ENCODE assay signal across 17 mouse cellular contexts in the genomic region with DNA sequence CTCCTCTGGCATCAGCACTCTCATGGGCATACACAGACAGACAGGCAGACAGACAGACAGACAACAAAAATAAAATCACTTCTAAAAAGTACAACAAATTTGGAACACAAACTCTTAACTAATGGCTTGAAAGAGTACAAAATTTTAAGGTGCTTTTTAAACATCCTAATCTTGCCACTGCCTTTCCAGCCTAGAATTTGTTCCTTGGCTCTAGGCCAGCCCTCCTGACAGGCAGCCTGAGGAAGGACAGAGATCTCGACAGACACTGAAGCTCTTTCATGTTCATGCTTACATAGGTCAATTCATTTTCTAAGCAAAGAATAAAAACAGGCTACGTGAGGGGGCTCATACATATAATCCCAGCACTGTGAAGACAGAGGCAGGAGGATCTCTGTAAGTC. TPM values are rescaled to one million over a fixed set of nuclear protein-coding genes. Genes with fewer than 3 reads are reported as not detected.
"Had no signal": no experiment of that assay in that cellular context is flagged by ENCODE, and none has a peak within 500 bp of the region (broad histone marks: within the 10 kb centered on the region; RNA-seq: fewer than 3 reads in every experiment).

No protein-coding gene starts in this region.

- H3K27ac ChIP-seq: kidney, embryonic 15.5 days; left cerebral cortex, adult 2 months; limb, embryonic 12.5 days; liver, embryonic 15.5 days; lung, embryonic 15.5 days; midbrain, embryonic 12.5 days; neural tube, embryonic 13.5 days had no signal

- H3K27me3 ChIP-seq: kidney, embryonic 15.5 days; limb, embryonic 12.5 days; liver, embryonic 15.5 days; lung, embryonic 15.5 days; midbrain, embryonic 12.5 days; neural tube, embryonic 13.5 days had no signal

- H3K36me3 ChIP-seq: liver, embryonic 15.5 days; lung, embryonic 15.5 days had no signal

- H3K9me3 ChIP-seq: kidney, embryonic 15.5 days; limb, embryonic 12.5 days; liver, embryonic 15.5 days; lung, embryonic 15.5 days; midbrain, embryonic 12.5 days; neural tube, embryonic 13.5 days had no signal

- DNase-seq: liver; lung, postnatal 14 days; right cerebral cortex, adult 18-20 months; right cerebral cortex, postnatal 25 days; thymus, postnatal 36 days had no signal

- H3K4me1 ChIP-seq: kidney, embryonic 15.5 days; limb, embryonic 12.5 days; lung, embryonic 15.5 days; midbrain, embryonic 12.5 days; neural tube, embryonic 13.5 days had no signal

- H3K4me3 ChIP-seq: kidney, embryonic 15.5 days; left cerebral cortex, adult 2 months; limb, embryonic 12.5 days; liver, embryonic 15.5 days; lung, embryonic 15.5 days; midbrain, embryonic 12.5 days; neural tube, embryonic 13.5 days had no signal

RNA-seq across cellular contexts. Expression of gene Pin1rt1, which starts 23.6 kb away (rescaled TPM):
- total RNA-seq: layer of hippocampus, postnatal 25 days; left cerebral cortex, adult 2 months; left cerebral cortex, postnatal 25 days; megakaryocyte-erythroid progenitor cell, adult 5-6 weeks had no signal
- polyA plus RNA-seq: kidney, embryonic 15.5 days; limb, embryonic 12.5 days; liver, embryonic 15.5 days; lung, embryonic 15.5 days; midbrain, embryonic 12.5 days; neural tube, embryonic 13.5 days; small intestine, adult 2 months; thymus, postnatal 0 days had no signal

RNA-seq across cellular contexts. Expression of gene Depdc7, which starts 50.1 kb away (rescaled TPM):
- total RNA-seq: megakaryocyte-erythroid progenitor cell, adult 5-6 weeks had no signal
